Mouse (Mus musculus) bone marrow, adult 2 months (tissue): ENCODE measurements around the gene Lrrc3b.

ENCODE experiments used
- CTCF ChIP-seq: fragments of 200-500 bp; IDR thresholded peaks from 2 replicates; pipeline ENCODE4 v1.5.1; 2011; ENCODE audit warnings: low read length, control low read depth; ENCODE audit not compliant: control insufficient read depth, insufficient read depth
- POLR2A ChIP-seq: fragments of 200-500 bp; IDR thresholded peaks from 2 replicates; pipeline ENCODE4 v1.6.1; 2011; ENCODE audit warnings: low read depth, mild to moderate bottlenecking, control low read depth, low read length, borderline replicate concordance; ENCODE audit not compliant: control insufficient read depth

DNA sequence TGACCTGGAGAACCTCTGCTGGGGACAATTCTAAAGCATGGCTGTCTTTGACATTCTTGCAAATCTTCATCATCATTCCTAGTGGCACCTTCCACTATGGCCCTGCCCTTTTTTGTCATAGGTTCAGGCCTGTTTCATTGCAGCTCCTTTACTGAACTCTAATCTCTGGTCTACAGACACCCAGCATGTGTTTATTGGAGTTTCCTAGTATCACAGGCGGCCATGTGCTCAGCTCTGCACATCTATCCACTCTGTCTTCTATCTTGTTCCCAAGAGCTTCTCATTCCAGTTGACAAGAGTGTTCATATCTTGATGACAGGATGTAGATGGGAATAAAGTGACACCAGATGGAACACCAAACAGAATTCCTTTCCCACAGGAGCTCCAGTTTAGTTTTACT, 108.6 kb downstream of the Lrrc3b start:
- TF ChIP-seq CTCF (no peak), POLR2A (no peak)
